Comparison of ENCODE assay signal across 24 mouse cellular contexts in the genomic region with DNA sequence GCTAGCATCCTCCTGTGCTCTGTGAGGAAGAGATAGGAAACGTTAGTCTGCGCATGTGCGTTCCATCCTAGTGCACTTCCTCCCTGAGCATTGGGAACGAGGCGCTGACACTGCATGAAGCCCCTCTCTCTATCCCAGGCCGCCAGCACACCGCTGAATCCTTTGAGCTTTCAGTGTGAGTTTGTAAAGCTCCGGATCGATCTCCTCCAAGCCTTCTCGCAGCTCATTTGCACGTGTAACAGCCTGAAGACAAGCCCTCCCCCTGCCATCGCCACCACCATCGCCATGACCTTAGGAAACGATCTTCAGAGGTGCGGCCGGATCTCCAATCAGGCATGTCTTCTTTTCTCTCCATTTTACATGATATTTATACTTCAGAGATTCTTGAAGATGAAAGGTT. TPM values are rescaled to one million over a fixed set of nuclear protein-coding genes. Genes with fewer than 3 reads are reported as not detected.
"Had no signal": no experiment of that assay in that cellular context is flagged by ENCODE, and none has a peak within 500 bp of the region (broad histone marks: within the 10 kb centered on the region; RNA-seq: fewer than 3 reads in every experiment).

No protein-coding gene starts in this region.

- H3K27ac ChIP-seq: heart, embryonic 13.5 days; heart, embryonic 15.5 days; hindbrain, embryonic 13.5 days; hindbrain, embryonic 15.5 days; hindbrain, postnatal 0 days; kidney, embryonic 15.5 days; kidney, postnatal 0 days; limb, embryonic 10.5 days; limb, embryonic 12.5 days; liver, embryonic 13.5 days; liver, embryonic 15.5 days had no signal

- H3K4me3 ChIP-seq: heart, embryonic 13.5 days; heart, embryonic 15.5 days; hindbrain, embryonic 13.5 days; hindbrain, embryonic 15.5 days; kidney, embryonic 15.5 days; limb, embryonic 10.5 days; limb, embryonic 12.5 days; liver, embryonic 13.5 days; liver, embryonic 15.5 days had no signal

- DNase-seq: gastrocnemius, postnatal 14 days; gastrocnemius, postnatal 36 days; heart, adult 18-20 months; kidney, adult 11 months; kidney, adult 2 months; kidney, adult 9 months; kidney, postnatal 14 days; kidney, postnatal 36 days; layer of hippocampus, adult 9-11 months; layer of hippocampus, postnatal 36 days; liver; liver, embryonic 13.5 days had no signal

- ATAC-seq: hindbrain, postnatal 0 days; intestine, embryonic 16.5 days had no signal

- H3K4me1 ChIP-seq: hindbrain, embryonic 13.5 days; hindbrain, embryonic 15.5 days; kidney, embryonic 15.5 days; limb, embryonic 10.5 days; limb, embryonic 12.5 days; liver, embryonic 13.5 days; liver, embryonic 15.5 days had no signal

RNA-seq across cellular contexts. Expression of gene Dtl, which starts 37.5 kb away (rescaled TPM):
- total RNA-seq: gastrocnemius, adult 8-10 months had no signal
